Mouse (Mus musculus) left cerebral cortex, adult 2 months (tissue): ENCODE results near the gene Chrnb1. TPM values are rescaled to one million over a fixed set of nuclear protein-coding genes. Genes with fewer than 3 reads are reported as not detected.
A peak's percentile ranks its signal among the peaks of the same experiment; 100 is the strongest.

ENCODE experiments used
- DNase-seq, 2 experiments: peaks; one replicate each; pipeline ENCODE4 v3.0.0; 2021 to 2022; ENCODE audit warnings: low spot score in 2 of 2, mixed read lengths in 1 of 2; ENCODE audit errors: extremely low spot score in 1 of 2
- H3K27ac ChIP-seq: fragments of 200-600 bp; 2 replicates; pipeline ENCODE4 v1.8.1; 2022
- H3K4me3 ChIP-seq: fragments of 200-600 bp; 2 replicates; pipeline ENCODE4 v1.8.1; 2022
- CTCF ChIP-seq: fragments of 200-600 bp; IDR thresholded peaks from 2 replicates; pipeline ENCODE4 v1.8.1; 2022; ENCODE audit warnings: antibody characterized with exemption, mild to moderate bottlenecking, moderate library complexity
- intact Hi-C: fragments of 180-260 bp; cut with DNase I; formaldehyde crosslinking; loops from one replicate; pipeline ENCODE4 v1.15.1; 2025
- total RNA-seq, 2 experiments: library from RNA; stranded (reverse); gene quantifications; 2 replicates each; pipeline ENCODE4 v1.2.3; 2021

The Chrnb1 gene
- total RNA-seq, 2 experiments from 2014 or later = 1.0 to 1.4 TPM

GRCm38 (mm10) chr11:69757303-69758089 is 38.2 kb downstream of the Chrnb1 start:
- Histone ChIP-seq H3K4me3 (peak overlapping the region; percentile 59), H3K27ac (peak overlapping the region; percentile 29)
- DNase-seq = no peak
- TF ChIP-seq CTCF = no peak
- intact Hi-C loops = loop anchor here (1.0 to 5.0 kb wide), 5 partner anchors 45 to 125 kb away; partner anchors contain the start of genes Fxr2, Senp3 and Tmem95

- H3K4me3 ChIP-seq = no peak overlapping the region
- intact Hi-C loops = loop anchor here (1.0 to 5.0 kb wide), 3 partner anchors 72 to 123 kb away; partner anchors contain the start of genes Fxr2, Senp3 and Tmem95
These were observed 41.0 kb downstream of the Chrnb1 start for GRCm38 (mm10) chr11:69754701-69755100.

GRCm38 (mm10) chr11:69754233-69754632 is 41.5 kb downstream of the Chrnb1 start:
- intact Hi-C loops = loop anchor here (1.0 kb wide), 1 partner anchor 72 kb away; the partner anchor contains the start of gene Senp3
- Histone ChIP-seq H3K4me3 (no peak overlapping the region), H3K27ac (0 out of 2 replicates have a peak overlapping the region, but pooled peaks have one; percentile 45)
- DNase-seq = no peak
- no peak for TF ChIP-seq CTCF

More at GRCm38 (mm10) chr11:69754701-69755100, 41.0 kb downstream of the Chrnb1 start:
- peak; percentile 76 for TF ChIP-seq CTCF
- H3K27ac ChIP-seq = 0 out of 2 replicates have a peak overlapping the region, but pooled peaks have one; percentile 45
- DNase-seq = no peak

GRCm38 (mm10) chr11:69752686-69753085 is 43.1 kb downstream of the Chrnb1 start:
- Histone ChIP-seq H3K4me3 (no peak overlapping the region), H3K27ac (no peak overlapping the region)
- no peak for DNase-seq
- no peak for TF ChIP-seq CTCF
- intact Hi-C loops = no loop called here

- no peak overlapping the region for H3K4me3 ChIP-seq
- DNase-seq = no peak
- intact Hi-C loops = no loop called here
- TF ChIP-seq CTCF = no peak
- H3K27ac ChIP-seq = no peak overlapping the region
These were observed 44.1 kb downstream of the Chrnb1 start for GRCm38 (mm10) chr11:69751635-69752034.

Other genes starting within 250 kb of the Chrnb1 start
- gene Dnah2, start 246.8 kb downstream of the Chrnb1 start, total RNA-seq = 1 to 10 TPM; 2.7 to 3.7 TPM
- 10 to 100 TPM; 46.6 to 63.0 TPM for gene Efnb3, start 235.7 kb downstream of the Chrnb1 start, total RNA-seq
- gene Wrap53, start 215.7 kb downstream of the Chrnb1 start, total RNA-seq = 10 to 100 TPM in 1 of 2 experiments, 1 to 10 TPM in 1; 7.6 to 10.5 TPM
- gene Trp53, start 215.6 kb downstream of the Chrnb1 start, total RNA-seq = 10 to 100 TPM; 23.7 TPM
- gene Atp1b2, start 190.0 kb downstream of the Chrnb1 start, total RNA-seq = 100 to 1,000 TPM; 411 to 429 TPM
- gene Shbg, start 178.0 kb downstream of the Chrnb1 start, total RNA-seq = not detected
- 10 to 100 TPM in 1 of 2 experiments, 1 to 10 TPM in 1; 9.9 to 13.7 TPM for gene Sat2, start 173.9 kb downstream of the Chrnb1 start, total RNA-seq
- gene Fxr2, start 163.0 kb downstream of the Chrnb1 start, total RNA-seq = 100 to 1,000 TPM; 146 TPM
- gene Sox15, start 140.6 kb downstream of the Chrnb1 start, total RNA-seq = not detected
- 10 to 100 TPM; 59.0 to 59.4 TPM for gene Mpdu1, start 133.3 kb downstream of the Chrnb1 start, total RNA-seq
- gene Cd68, start 129.8 kb downstream of the Chrnb1 start, total RNA-seq = 10 to 100 TPM; 11.8 to 14.1 TPM
- gene Eif4a1, start 123.5 kb downstream of the Chrnb1 start, total RNA-seq = 100 to 1,000 TPM; 299 to 311 TPM
- gene Senp3, start 113.9 kb downstream of the Chrnb1 start, total RNA-seq = 100 to 1,000 TPM; 108 to 111 TPM
- 1 to 10 TPM; 3.3 to 3.8 TPM for gene Tnfsf13, start 110.2 kb downstream of the Chrnb1 start, total RNA-seq
- 10 to 100 TPM in 1 of 2 experiments, 1 to 10 TPM in 1; 9.5 to 10.6 TPM for gene Tnfsf12, start 100.1 kb downstream of the Chrnb1 start, total RNA-seq
- gene Tnfsfm13, start 99.8 kb downstream of the Chrnb1 start, total RNA-seq = 1 to 10 TPM; 1.4 to 1.9 TPM
- 10 to 100 TPM; 55.1 to 56.6 TPM for gene Polr2a, start 37.3 kb downstream of the Chrnb1 start, total RNA-seq
- not detected for gene Slc35g3, start 34.0 kb downstream of the Chrnb1 start, total RNA-seq
- 100 to 1,000 TPM; 134 to 167 TPM for gene Zbtb4, start 30.0 kb downstream of the Chrnb1 start, total RNA-seq
- 10 to 100 TPM; 15.9 to 19.8 TPM for gene Fgf11, start 5.9 kb upstream of the Chrnb1 start, total RNA-seq
- gene Tmem102, start 9.7 kb upstream of the Chrnb1 start, total RNA-seq = under 1 TPM in 1 of 2 experiments, not detected in 1; 0.23 TPM
- gene Gm39566, start 19.4 kb upstream of the Chrnb1 start, total RNA-seq = not detected
- not detected for gene Spem2, start 22.5 kb upstream of the Chrnb1 start, total RNA-seq
- gene Spem1, start 26.2 kb upstream of the Chrnb1 start, total RNA-seq = under 1 TPM; 0.34 to 0.44 TPM
- 100 to 1,000 TPM; 236 to 243 TPM for gene Nlgn2, start 41.8 kb upstream of the Chrnb1 start, total RNA-seq
- 100 to 1,000 TPM; 113 to 126 TPM for gene Tmem256, start 42.6 kb upstream of the Chrnb1 start, total RNA-seq
- 10 to 100 TPM; 19.5 to 22.5 TPM for gene Plscr3, start 50.4 kb upstream of the Chrnb1 start, total RNA-seq
- under 1 TPM in 1 of 2 experiments, not detected in 1; 0.20 TPM for gene Tnk1, start 62.8 kb upstream of the Chrnb1 start, total RNA-seq
- not detected for gene Tmem95, start 82.1 kb upstream of the Chrnb1 start, total RNA-seq
- 1 to 10 TPM; 1.3 to 1.5 TPM for gene Kctd11, start 85.5 kb upstream of the Chrnb1 start, total RNA-seq
- not detected for gene Acap1, start 99.6 kb upstream of the Chrnb1 start, total RNA-seq
- gene 2810408A11Rik, start 105.0 kb upstream of the Chrnb1 start, total RNA-seq = under 1 TPM; 0.23 to 0.87 TPM
- gene Neurl4, start 105.1 kb upstream of the Chrnb1 start, total RNA-seq = 100 to 1,000 TPM; 121 to 124 TPM
- gene Gps2, start 117.9 kb upstream of the Chrnb1 start, total RNA-seq = 10 to 100 TPM; 31.0 to 31.7 TPM
- 100 to 1,000 TPM; 408 to 429 TPM for gene Eif5a, start 126.0 kb upstream of the Chrnb1 start, total RNA-seq
- gene Ybx2, start 139.9 kb upstream of the Chrnb1 start, total RNA-seq = 1 to 10 TPM; 9.9 to 10.0 TPM
- 1 to 10 TPM; 2.3 to 4.1 TPM for gene Slc2a4, start 152.2 kb upstream of the Chrnb1 start, total RNA-seq
- gene Cldn7, start 168.8 kb upstream of the Chrnb1 start, total RNA-seq = not detected
- gene Ctdnep1, start 185.2 kb upstream of the Chrnb1 start, total RNA-seq = 100 to 1,000 TPM; 116 to 124 TPM
- gene Elp5, start 186.6 kb upstream of the Chrnb1 start, total RNA-seq = 10 to 100 TPM; 90.9 to 93.8 TPM
- 100 to 1,000 TPM; 209 to 215 TPM for gene Gabarap, start 195.2 kb upstream of the Chrnb1 start, total RNA-seq
- 10 to 100 TPM; 44.3 to 48.9 TPM for gene Phf23, start 199.8 kb upstream of the Chrnb1 start, total RNA-seq
- gene Dvl2, start 204.7 kb upstream of the Chrnb1 start, total RNA-seq = 10 to 100 TPM; 32.6 to 32.9 TPM
- gene Acadvl, start 219.5 kb upstream of the Chrnb1 start, total RNA-seq = 10 to 100 TPM; 59.4 to 62.5 TPM
- 100 to 1,000 TPM; 818 to 875 TPM for gene Dlg4, start 221.0 kb upstream of the Chrnb1 start, total RNA-seq